Mouse (Mus musculus) heart, embryonic 15.5 days (tissue): ENCODE results near the gene Itgb7. TPM values are rescaled to one million over a fixed set of nuclear protein-coding genes. Genes with fewer than 3 reads are reported as not detected.
A peak's percentile ranks its signal among the peaks of the same experiment; 100 is the strongest.
"Not testable (repeated sequence)": the region's sequence is repeated elsewhere in the genome, so short reads cannot be mapped to it uniquely, and the experiment has no call there.

Source experiments
- ATAC-seq: fragments of 200-750 bp; cut with Nextera tagmentation; replicated peaks from 2 replicates; pipeline ENCODE4 v1.8.0; 2017; ENCODE audit warnings: low read depth, moderate TSS enrichment; ENCODE audit not compliant: insufficient number of reproducible peaks, insufficient read depth, low FRiP score
- H3K27ac ChIP-seq: fragments of 300-500 bp; sonication (generic); 2 replicates; pipeline ENCODE4 v1.5.1; 2015; ENCODE audit warnings: mild to moderate bottlenecking, inconsistent platforms
- H3K27me3 ChIP-seq: fragments of 300-500 bp; sonication (generic); 2 replicates; pipeline ENCODE4 v1.6.1; 2015; ENCODE audit warnings: inconsistent platforms
- H3K36me3 ChIP-seq: fragments of 300-500 bp; sonication (generic); 2 replicates; pipeline ENCODE4 v1.6.1; 2015; ENCODE audit warnings: mild to moderate bottlenecking, inconsistent platforms
- H3K4me1 ChIP-seq: fragments of 300-500 bp; sonication (generic); replicated peaks from 2 replicates; pipeline ENCODE4 v1.6.1; 2015; ENCODE audit warnings: inconsistent platforms
- H3K4me2 ChIP-seq: fragments of 300-500 bp; sonication (generic); 2 replicates; pipeline ENCODE4 v1.6.1; 2015; ENCODE audit warnings: inconsistent platforms, mild to moderate bottlenecking, moderate library complexity
- H3K4me3 ChIP-seq: fragments of 300-500 bp; sonication (generic); 2 replicates; pipeline ENCODE4 v1.5.1; 2015; ENCODE audit warnings: mild to moderate bottlenecking, inconsistent platforms
- H3K9ac ChIP-seq: fragments of 300-500 bp; sonication (generic); 2 replicates; pipeline ENCODE4 v1.6.1; 2015; ENCODE audit warnings: mild to moderate bottlenecking, inconsistent platforms
- H3K9me3 ChIP-seq: fragments of 300-500 bp; sonication (generic); replicated peaks from 2 replicates; pipeline ENCODE4 v1.6.1; 2016; ENCODE audit warnings: inconsistent platforms
- WGBS: fragments of 180-500 bp; shearing (Covaris S2); methylation state at CpG from one replicate; pipeline ENCODE4 v1.1.7; 2015; ENCODE audit warnings: mixed read lengths; 5-methylcytosine and 5-hydroxymethylcytosine counted together
- polyA plus RNA-seq: library from polyadenylated mRNA; unstranded; fragments of >200 nt; fragmentation: Nextera tagmentation; extraction: Ambion mirVana; gene quantifications from 2 replicates; pipeline ENCODE4 v1.2.1, GENCODE M21; 2015

The Itgb7 gene
- polyA plus RNA-seq, 1 experiment from 2014 or later, result 1.7 TPM

- H3K4me2 ChIP-seq, result no peak overlapping the region
- H3K4me3 ChIP-seq, result no peak overlapping the region
- H3K9ac ChIP-seq, result no peak overlapping the region
- no peak for ATAC-seq
- H3K4me1 ChIP-seq, result peaks cover 33% of the 10 kb centered on the region
- WGBS, result 76% methylated on average over 11 of the region's 11 CpGs
- H3K36me3 ChIP-seq, result no peaks in the 10 kb centered on the region; the same call in 1 of the 2 replicates
- H3K9me3 ChIP-seq, result no peaks in the 10 kb centered on the region
- H3K27me3 ChIP-seq, result peaks cover 35% of the 10 kb centered on the region
- H3K27ac ChIP-seq, result no peak overlapping the region
Observed at GRCm38 (mm10) chr15:102239851-102240250, 8.1 kb upstream of the Itgb7 start.

GRCm38 (mm10) chr15:102239260-102239590 is 7.5 kb upstream of the Itgb7 start:
- Histone ChIP-seq H3K9me3 (no peaks in the 10 kb centered on the region), H3K27ac (no peak overlapping the region), H3K27me3 (peaks cover 33% of the 10 kb centered on the region), H3K36me3 (no peaks in the 10 kb centered on the region; the same call in 1 of the 2 replicates), H3K9ac (no peak overlapping the region), H3K4me1 (peaks cover 30% of the 10 kb centered on the region), H3K4me2 (no peak overlapping the region), H3K4me3 (no peak overlapping the region)
- ATAC-seq, result peak; percentile 51; the same call in 1 of the 2 replicates
- 11% methylated on average over 9 of the region's 9 CpGs for WGBS

- Histone ChIP-seq H3K9ac (no peak overlapping the region), H3K4me1 (peaks cover 27% of the 10 kb centered on the region), H3K9me3 (no peaks in the 10 kb centered on the region), H3K27ac (no peak overlapping the region), H3K27me3 (peaks cover 27% of the 10 kb centered on the region), H3K4me2 (no peak overlapping the region), H3K4me3 (no peak overlapping the region), H3K36me3 (no peaks in the 10 kb centered on the region; the same call in 1 of the 2 replicates)
- 79% methylated on average over 14 of the region's 14 CpGs for WGBS
- ATAC-seq, result no peak
Observed at GRCm38 (mm10) chr15:102238543-102239259, 7.0 kb upstream of the Itgb7 start.

GRCm38 (mm10) chr15:102235371-102236027 is 3.8 kb upstream of the Itgb7 start:
- H3K27me3 ChIP-seq, result peaks cover 8% of the 10 kb centered on the region; the same call in 1 of the 2 replicates
- no peak overlapping the region for H3K4me3 ChIP-seq
- no peaks in the 10 kb centered on the region for H3K9me3 ChIP-seq
- no peak overlapping the region for H3K9ac ChIP-seq
- ATAC-seq, result no peak
- H3K27ac ChIP-seq, result no peak overlapping the region
- peaks cover 12% of the 10 kb centered on the region for H3K4me1 ChIP-seq
- H3K4me2 ChIP-seq, result peak overlapping the region; percentile 43
- WGBS, result 29% methylated on average over 21 of the region's 21 CpGs
- H3K36me3 ChIP-seq, result no peaks in the 10 kb centered on the region; the same call in 1 of the 2 replicates

GRCm38 (mm10) chr15:102233896-102234295 is 2.2 kb upstream of the Itgb7 start:
- H3K27ac ChIP-seq, result no peak overlapping the region
- peaks cover 11% of the 10 kb centered on the region for H3K4me1 ChIP-seq
- 25% methylated on average over 2 of the region's 2 CpGs for WGBS
- no peak overlapping the region for H3K4me2 ChIP-seq
- no peak overlapping the region for H3K9ac ChIP-seq
- no peak overlapping the region for H3K4me3 ChIP-seq
- H3K9me3 ChIP-seq, result no peaks in the 10 kb centered on the region
- H3K27me3 ChIP-seq, result peaks cover 5% of the 10 kb centered on the region; the same call in 1 of the 2 replicates
- no peaks in the 10 kb centered on the region; the same call in 1 of the 2 replicates for H3K36me3 ChIP-seq
- no peak for ATAC-seq

- WGBS, result 86% methylated on average over 7 of the region's 7 CpGs
- peaks cover 5% of the 10 kb centered on the region; the same call in 1 of the 2 replicates for H3K27me3 ChIP-seq
- no peak overlapping the region for H3K4me2 ChIP-seq
- peaks cover 11% of the 10 kb centered on the region for H3K4me1 ChIP-seq
- no peak overlapping the region for H3K9ac ChIP-seq
- H3K36me3 ChIP-seq, result no peaks in the 10 kb centered on the region; the same call in 1 of the 2 replicates
- no peak overlapping the region for H3K4me3 ChIP-seq
- no peak for ATAC-seq
- H3K27ac ChIP-seq, result no peak overlapping the region
- no peaks in the 10 kb centered on the region for H3K9me3 ChIP-seq
Observed at GRCm38 (mm10) chr15:102232764-102233163, 1.0 kb upstream of the Itgb7 start.

- Histone ChIP-seq H3K4me2 (no peak overlapping the region), H3K4me3 (no peak overlapping the region), H3K4me1 (peaks cover 7% of the 10 kb centered on the region), H3K9me3 (no peaks in the 10 kb centered on the region), H3K36me3 (no peaks in the 10 kb centered on the region), H3K27ac (no peak overlapping the region), H3K9ac (no peak overlapping the region), H3K27me3 (peaks cover 5% of the 10 kb centered on the region; the same call in 1 of the 2 replicates)
- no peak for ATAC-seq
- 72% methylated on average over 17 of the region's 17 CpGs for WGBS
Observed at GRCm38 (mm10) chr15:102230408-102231321, 1.1 kb downstream of the Itgb7 start.

GRCm38 (mm10) chr15:102225619-102226018 is 6.1 kb downstream of the Itgb7 start:
- Histone ChIP-seq H3K4me1 (peaks cover 12% of the 10 kb centered on the region), H3K27me3 (peaks cover 23% of the 10 kb centered on the region)
- not testable (repeated sequence) for ATAC-seq, H3K36me3 ChIP-seq, H3K9ac ChIP-seq, H3K4me3 ChIP-seq, H3K4me2 ChIP-seq, H3K9me3 ChIP-seq, H3K27ac ChIP-seq
- WGBS, result 66% methylated on average over 6 of the region's 6 CpGs

GRCm38 (mm10) chr15:102224992-102225617 is 6.6 kb downstream of the Itgb7 start:
- Histone ChIP-seq H3K4me2 (peak overlapping the region; percentile 82), H3K9me3 (no peaks in the 10 kb centered on the region), H3K27ac (no peak overlapping the region), H3K9ac (peak overlapping the region; percentile 48), H3K4me1 (peaks cover 12% of the 10 kb centered on the region), H3K27me3 (peaks cover 23% of the 10 kb centered on the region), H3K4me3 (peak overlapping the region; percentile 48), H3K36me3 (no peaks in the 10 kb centered on the region)
- ATAC-seq, result 0 out of 2 replicates have a peak, but pooled peaks have one; percentile 25
- 8% methylated on average over 19 of the region's 21 CpGs for WGBS

- 2% methylated on average over 43 of the region's 43 CpGs for WGBS
- Histone ChIP-seq H3K4me2 (peak overlapping the region; percentile 82), H3K9ac (peak overlapping the region; percentile 48), H3K36me3 (no peaks in the 10 kb centered on the region), H3K27ac (no peak overlapping the region), H3K27me3 (peaks cover 23% of the 10 kb centered on the region), H3K4me3 (peak overlapping the region; percentile 48), H3K9me3 (no peaks in the 10 kb centered on the region), H3K4me1 (peaks cover 12% of the 10 kb centered on the region)
- ATAC-seq, result peak; percentile 81
Observed at GRCm38 (mm10) chr15:102224186-102224991, 7.4 kb downstream of the Itgb7 start.
